14 mouse cellular contexts compared by ENCODE assay signal in genomic region chr6:147718713-147719490, GRCm38 (mm10).
DNase-seq lines count a peak whose midpoint lies in the region; ATAC-seq and TF ChIP-seq lines count a peak whose summit lies in the region.
"Had no signal": no experiment of that assay in that cellular context is flagged by ENCODE, and none has a peak within 500 bp of the region (broad histone marks: within the 10 kb centered on the region; RNA-seq: fewer than 3 reads in every experiment).

No protein-coding gene starts in this region.

- no peak overlapping the region for H3K4me2 ChIP-seq in midbrain, embryonic 11.5 days
- no peak overlapping the region for H3K4me2 ChIP-seq in midbrain, embryonic 14.5 days (ENCODE audit: low read length)
- no peak overlapping the region for H3K4me2 ChIP-seq in forebrain, embryonic 15.5 days (replicated peaks)
- H3K4me2 ChIP-seq: liver, embryonic 15.5 days had no signal

- no peaks in the 10 kb centered on the region for H3K27me3 ChIP-seq in heart, adult 2 months (ENCODE audit: control insufficient read depth, insufficient read depth, low read length)
- H3K27me3 ChIP-seq in midbrain, embryonic 11.5 days (ENCODE audit: control insufficient read depth, insufficient read depth, low read length) = no peaks in the 10 kb centered on the region
- no peaks in the 10 kb centered on the region for H3K27me3 ChIP-seq in midbrain, embryonic 14.5 days (ENCODE audit: control insufficient read depth, insufficient read depth, low read length)
- no peaks in the 10 kb centered on the region for H3K27me3 ChIP-seq in forebrain, embryonic 15.5 days
- H3K27me3 ChIP-seq: liver, embryonic 15.5 days had no signal

- intact Hi-C loops in heart, adult 2 months (cut with DNase I) = no loop called here
- intact Hi-C loops in left cerebral cortex, postnatal 10 days (cut with DNase I) = no loop called here

- TF ChIP-seq POLR2A in heart, adult 2 months (IDR thresholded peaks at IDR 0.05; ENCODE audit: insufficient read depth, low read depth, low read length) = no peak

- ATAC-seq in midbrain, embryonic 11.5 days (ENCODE audit: low FRiP score) = 0 out of 2 replicates have a peak, but pooled peaks have one; percentile 27
- ATAC-seq in midbrain, embryonic 14.5 days (ENCODE audit: low FRiP score, low TSS enrichment) = no peak
- ATAC-seq in forebrain, embryonic 15.5 days (replicated peaks) = peak; percentile 76
- ATAC-seq: intestine, postnatal 0 days had no signal

- peak overlapping the region; percentile 61; the same call in 1 of the 2 replicates for H3K27ac ChIP-seq in heart, adult 2 months
- H3K27ac ChIP-seq in midbrain, embryonic 11.5 days (ENCODE audit: low read depth, low read length) = no peak overlapping the region
- H3K27ac ChIP-seq in midbrain, embryonic 14.5 days (replicated peaks; ENCODE audit: low read depth, low read length) = no peak overlapping the region
- H3K27ac ChIP-seq in forebrain, embryonic 15.5 days (replicated peaks) = 0 out of 2 replicates have a peak overlapping the region, but pooled peaks have one; percentile 27
- H3K27ac ChIP-seq: liver, embryonic 15.5 days had no signal

- no peaks in the 10 kb centered on the region for H3K79me2 ChIP-seq in heart, adult 2 months (replicated peaks; ENCODE audit: control insufficient read depth, insufficient read depth, low read length)

- no peak for TF ChIP-seq CTCF in heart, adult 2 months (IDR thresholded peaks at IDR 0.05)

- no peaks in the 10 kb centered on the region for H3K36me3 ChIP-seq in heart, adult 2 months (ENCODE audit: control insufficient read depth, insufficient read depth, low read length)
- no peaks in the 10 kb centered on the region for H3K36me3 ChIP-seq in midbrain, embryonic 11.5 days (ENCODE audit: control insufficient read depth, insufficient read depth, low read length)
- no peaks in the 10 kb centered on the region for H3K36me3 ChIP-seq in midbrain, embryonic 14.5 days (ENCODE audit: control insufficient read depth, insufficient read depth, low read length)
- H3K36me3 ChIP-seq in forebrain, embryonic 15.5 days = no peaks in the 10 kb centered on the region
- H3K36me3 ChIP-seq: G1E; liver, embryonic 15.5 days had no signal

- WGBS in heart, adult 2 months = 77% methylated on average over 10 of the region's 10 CpGs
- 77% methylated on average over 10 of the region's 10 CpGs for WGBS in midbrain, embryonic 11.5 days
- whole genome bisulfite sequencing in midbrain, embryonic 14.5 days = 79% methylated on average over 10 of the region's 10 CpGs
- WGBS in forebrain, embryonic 15.5 days = 75% methylated on average over 10 of the region's 10 CpGs

- no peaks in the 10 kb centered on the region for H3K9me3 ChIP-seq in midbrain, embryonic 11.5 days (ENCODE audit: control insufficient read depth, low read length)
- no peaks in the 10 kb centered on the region for H3K9me3 ChIP-seq in midbrain, embryonic 14.5 days (ENCODE audit: control insufficient read depth, low read length)
- no peaks in the 10 kb centered on the region for H3K9me3 ChIP-seq in forebrain, embryonic 15.5 days
- H3K9me3 ChIP-seq: G1E; liver, embryonic 15.5 days had no signal

- no peak overlapping the region for H3K4me3 ChIP-seq in heart, adult 2 months
- H3K4me3 ChIP-seq in midbrain, embryonic 11.5 days (ENCODE audit: low read depth, low read length) = no peak overlapping the region
- no peak overlapping the region for H3K4me3 ChIP-seq in midbrain, embryonic 14.5 days (replicated peaks; ENCODE audit: low read depth, low read length)
- no peak overlapping the region for H3K4me3 ChIP-seq in forebrain, embryonic 15.5 days
- H3K4me3 ChIP-seq: liver, embryonic 15.5 days had no signal

- peaks cover 4% of the 10 kb centered on the region; the same call in 1 of the 2 replicates for H3K4me1 ChIP-seq in heart, adult 2 months (ENCODE audit: control insufficient read depth, insufficient read depth, low read length)
- no peaks in the 10 kb centered on the region for H3K4me1 ChIP-seq in midbrain, embryonic 11.5 days (ENCODE audit: control insufficient read depth, insufficient read depth, low read length)
- H3K4me1 ChIP-seq in midbrain, embryonic 14.5 days (ENCODE audit: control insufficient read depth, insufficient read depth, low read length) = no peaks in the 10 kb centered on the region
- H3K4me1 ChIP-seq in forebrain, embryonic 15.5 days = peaks cover 14% of the 10 kb centered on the region
- H3K4me1 ChIP-seq: liver, embryonic 15.5 days had no signal

- no peak overlapping the region for H3K9ac ChIP-seq in heart, adult 2 months (ENCODE audit: low read depth, low read length)
- no peak overlapping the region for H3K9ac ChIP-seq in midbrain, embryonic 11.5 days (ENCODE audit: low read length)
- no peak overlapping the region for H3K9ac ChIP-seq in midbrain, embryonic 14.5 days (replicated peaks; ENCODE audit: low read length)
- H3K9ac ChIP-seq in forebrain, embryonic 15.5 days (replicated peaks) = no peak overlapping the region
- H3K9ac ChIP-seq: liver, embryonic 15.5 days had no signal

- no peak for TF ChIP-seq EP300 in heart, adult 2 months (IDR thresholded peaks at IDR 0.05; ENCODE audit: insufficient read depth, low read depth, low read length)

- no peak for DNase-seq in heart, adult 2 months
- no peak for DNase-seq in heart, adult 18-20 months
- DNase-seq in midbrain, embryonic 11.5 days (ENCODE audit: low spot score, missing footprints) = no peak
- DNase-seq in midbrain, embryonic 14.5 days = no peak
- DNase-seq in cerebellum, adult 9-10 months = peak; percentile 72
- DNase-seq in thymus, adult 18-20 months = no peak
- DNase-seq in left cerebral cortex, postnatal 10 days (ENCODE audit: extremely low spot score in 1 of 2, low spot score in 2 of 2) = no peak
- DNase-seq: gastrocnemius, postnatal 10 days; right cerebral cortex, postnatal 14 days; thymus, postnatal 25 days had no signal

Comparison
In these comparisons a context has a peak if more than half of its experiments do, and no peak if none do; other contexts are left out.
1. H3K27ac ChIP-seq: peak in heart, adult 2 months (single experiment) and forebrain, embryonic 15.5 days (single experiment); none in midbrain, embryonic 11.5 days (single experiment) and midbrain, embryonic 14.5 days (single experiment).